Comparison of ENCODE assay signal across 16 mouse cellular contexts in genomic region chr11:81135141-81135540, GRCm38 (mm10).
DNase-seq lines count a peak whose midpoint lies in the region; ATAC-seq and TF ChIP-seq lines count a peak whose summit lies in the region.
"Had no signal": no experiment of that assay in that cellular context is flagged by ENCODE, and none has a peak within 500 bp of the region (broad histone marks: within the 10 kb centered on the region; RNA-seq: fewer than 3 reads in every experiment).

No protein-coding gene starts in this region.

- H3K9me3 ChIP-seq in midbrain, postnatal 0 days (ENCODE audit: low read length): no peaks in the 10 kb centered on the region
- no peaks in the 10 kb centered on the region for H3K9me3 ChIP-seq in midbrain, embryonic 11.5 days (ENCODE audit: control insufficient read depth, low read length)
- H3K9me3 ChIP-seq: midbrain, embryonic 10.5 days had no signal

- no peak for ATAC-seq in midbrain, postnatal 0 days (ENCODE audit: low FRiP score)
- ATAC-seq in midbrain, embryonic 11.5 days (ENCODE audit: low FRiP score): no peak
- ATAC-seq: intestine, postnatal 0 days had no signal

- intact Hi-C loops in heart, postnatal 14 days (cut with DNase I): no loop called here

- no peak overlapping the region for H3K4me3 ChIP-seq in midbrain, postnatal 0 days (ENCODE audit: low read depth, low read length)
- no peak overlapping the region for H3K4me3 ChIP-seq in midbrain, embryonic 11.5 days (ENCODE audit: low read depth, low read length)
- H3K4me3 ChIP-seq: heart, adult 2 months; midbrain, embryonic 10.5 days had no signal

- TF ChIP-seq CTCF in midbrain, postnatal 0 days (IDR thresholded peaks at IDR 0.05): no peak

- 42% methylated on average over 4 of the region's 4 CpGs for WGBS in midbrain, postnatal 0 days
- 45% methylated on average over 4 of the region's 4 CpGs for WGBS in midbrain, embryonic 11.5 days

- no peak overlapping the region for H3K9ac ChIP-seq in midbrain, postnatal 0 days (replicated peaks; ENCODE audit: low read length, poor library complexity, severe bottlenecking)
- no peak overlapping the region for H3K9ac ChIP-seq in midbrain, embryonic 11.5 days (ENCODE audit: low read length)
- H3K9ac ChIP-seq: hindbrain, embryonic 14.5 days had no signal

- H3K36me3 ChIP-seq in midbrain, postnatal 0 days (ENCODE audit: insufficient read depth, low read length): no peaks in the 10 kb centered on the region
- no peaks in the 10 kb centered on the region for H3K36me3 ChIP-seq in midbrain, embryonic 11.5 days (ENCODE audit: control insufficient read depth, insufficient read depth, low read length)
- H3K36me3 ChIP-seq: midbrain, embryonic 10.5 days had no signal

- no peak overlapping the region for H3K27ac ChIP-seq in midbrain, postnatal 0 days (ENCODE audit: low read depth, low read length)
- H3K27ac ChIP-seq in midbrain, embryonic 11.5 days (ENCODE audit: low read depth, low read length): no peak overlapping the region
- H3K27ac ChIP-seq: heart, adult 2 months; hindbrain, embryonic 14.5 days; kidney, postnatal 0 days; midbrain, embryonic 10.5 days had no signal

- peak; percentile 23 for DNase-seq in cerebellum, adult 9-11 months
- no peak for DNase-seq in cerebellum, postnatal 4 days (ENCODE audit: low spot score in 2 of 2)
- peak; percentile 49 for DNase-seq in midbrain, postnatal 0 days (ENCODE audit: low spot score)
- DNase-seq in midbrain, embryonic 11.5 days (ENCODE audit: low spot score, missing footprints): no peak
- DNase-seq in layer of hippocampus, postnatal 10 days (ENCODE audit: low spot score in 2 of 2): peak; percentile 37 to 41
- peak; percentile 48 for DNase-seq in right cerebral cortex, postnatal 25 days
- DNase-seq in adipocyte (ENCODE audit: low spot score): no peak
- no peak for DNase-seq in heart, postnatal 14 days
- DNase-seq: adrenal gland, adult 2 months; heart, adult 2 months; lung, adult 2 months; lung, postnatal 36 days had no signal

- H3K4me2 ChIP-seq in midbrain, postnatal 0 days (ENCODE audit: low read depth, low read length, poor library complexity, severe bottlenecking): no peak overlapping the region
- no peak overlapping the region for H3K4me2 ChIP-seq in midbrain, embryonic 11.5 days
- H3K4me2 ChIP-seq: hindbrain, embryonic 14.5 days had no signal

- H3K27me3 ChIP-seq in midbrain, postnatal 0 days (ENCODE audit: insufficient read depth, low read length): no peaks in the 10 kb centered on the region
- no peaks in the 10 kb centered on the region for H3K27me3 ChIP-seq in midbrain, embryonic 11.5 days (ENCODE audit: control insufficient read depth, insufficient read depth, low read length)

- H3K4me1 ChIP-seq in midbrain, postnatal 0 days (ENCODE audit: insufficient read depth, low read length): 0 out of 2 replicates have a peak, but pooled peaks cover 5% of the 10 kb centered on the region
- no peaks in the 10 kb centered on the region; the same call in 1 of the 2 replicates for H3K4me1 ChIP-seq in midbrain, embryonic 11.5 days (ENCODE audit: control insufficient read depth, insufficient read depth, low read length)

Comparison
In these comparisons a context has a peak if more than half of its experiments do, and no peak if none do; other contexts are left out.
1. DNase-seq: peak in cerebellum, adult 9-11 months (single experiment), midbrain, postnatal 0 days (single experiment), layer of hippocampus, postnatal 10 days (2 of 2) and right cerebral cortex, postnatal 25 days (single experiment); none in cerebellum, postnatal 4 days (0 of 2), midbrain, embryonic 11.5 days (single experiment), adipocyte (single experiment) and heart, postnatal 14 days (0 of 2).